Mouse (Mus musculus) G1E (cell line): ENCODE measurements around the gene U2surp. TPM values are rescaled to one million over a fixed set of nuclear protein-coding genes. Genes with fewer than 3 reads are reported as not detected.

ENCODE experiments used
- ATAC-seq: 2 replicates; pipeline ENCODE4 v1.8.0; 2016; ENCODE audit warnings: mild to moderate bottlenecking; ENCODE audit not compliant: insufficient number of reproducible peaks, poor library complexity, low FRiP score, severe bottlenecking; ENCODE audit errors: extremely low read depth
- DNase-seq: peaks from one replicate; pipeline ENCODE4 v3.0.0; 2012; ENCODE audit warnings: low spot score
- H3K27me3 ChIP-seq: 2 replicates; pipeline ENCODE4 v1.6.1; 2012; ENCODE audit warnings: mild to moderate bottlenecking, low read length, inconsistent platforms; ENCODE audit not compliant: insufficient read depth
- H3K36me3 ChIP-seq: replicated peaks from 2 replicates; pipeline ENCODE3; 2012; ENCODE audit warnings: mild to moderate bottlenecking, inconsistent platforms
- H3K4me1 ChIP-seq: 2 replicates; pipeline ENCODE4 v1.6.1; 2012; ENCODE audit warnings: low read depth, low read length, inconsistent platforms, mixed read lengths; ENCODE audit not compliant: insufficient read depth
- H3K4me3 ChIP-seq: 2 replicates; pipeline ENCODE4 v1.5.1; 2012; ENCODE audit warnings: low read depth, mild to moderate bottlenecking, inconsistent platforms, low read length, moderate library complexity, mixed read lengths
- H3K9me3 ChIP-seq: replicated peaks from 2 replicates; pipeline ENCODE4 v1.6.1; 2012; ENCODE audit warnings: inconsistent platforms
- CTCF ChIP-seq: IDR thresholded peaks from 2 replicates; pipeline ENCODE4 v1.5.1; 2012; ENCODE audit warnings: low read depth, low read length, inconsistent platforms, mixed read lengths
- GATA1 ChIP-seq: IDR thresholded peaks from 2 replicates; pipeline ENCODE4 v1.6.1; 2012; ENCODE audit warnings: borderline replicate concordance, low read length, inconsistent platforms, mixed read lengths
- GATA2 ChIP-seq: IDR thresholded peaks from 2 replicates; pipeline ENCODE4 v1.6.1; 2012; ENCODE audit warnings: low read depth, low read length, inconsistent platforms, borderline replicate concordance
- POLR2AphosphoS5 ChIP-seq: IDR thresholded peaks from 2 replicates; pipeline ENCODE4 v1.6.1; 2012; ENCODE audit warnings: low read depth, low read length, inconsistent platforms; ENCODE audit not compliant: insufficient replicate concordance
- TAL1 ChIP-seq: conservative IDR thresholded peaks from 2 replicates; pipeline ENCODE4 v1.6.1; 2012; ENCODE audit warnings: low read depth, low read length, inconsistent platforms, mixed read lengths
- polyA plus RNA-seq: library from polyadenylated mRNA; stranded (reverse); fragments of >175 nt; gene quantifications from 2 replicates; pipeline ENCODE4 v1.2.3, GENCODE M21; 2012
- total RNA-seq, 2 experiments: library from RNA; stranded (forward) in 1 of 2; stranded (reverse) in 1 of 2; fragments of 200-1000 nt in 1 of 2; fragments of >200 nt in 1 of 2; fragmentation: Nextera tagmentation in 1 of 2; gene quantifications; 2 replicates each; pipeline ENCODE4 v1.2.3; 2014 to 2017

The U2surp gene
- total and polyA plus RNA-seq, 3 experiments, result 14.1 to 232 (median 222) TPM

DNA sequence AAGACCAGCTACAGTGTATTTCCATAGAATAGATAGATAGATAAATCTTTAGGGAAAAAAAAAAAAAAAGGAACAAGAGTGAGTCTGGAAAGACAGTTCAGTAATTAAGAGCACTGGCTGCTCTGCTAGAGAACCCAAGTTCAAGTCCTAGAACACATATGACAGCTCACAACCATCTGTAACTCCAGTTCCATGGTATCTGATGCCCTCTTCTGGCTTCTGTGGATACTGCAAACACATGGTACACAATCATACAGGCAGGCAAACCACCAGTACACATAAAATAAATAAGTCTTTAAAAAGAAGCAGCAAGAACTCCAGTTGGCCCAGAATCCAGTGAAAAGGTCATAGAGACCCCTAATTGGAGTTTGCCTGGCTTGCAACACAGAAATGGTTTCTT, 97.9 kb downstream of the U2surp start:
- TF ChIP-seq POLR2AphosphoS5 (no peak), GATA1 (no peak), CTCF (no peak), GATA2 (no peak), TAL1 (no peak)
- DNase-seq, result no peak
- H3K4me3 ChIP-seq, result no peak overlapping the region

DNA sequence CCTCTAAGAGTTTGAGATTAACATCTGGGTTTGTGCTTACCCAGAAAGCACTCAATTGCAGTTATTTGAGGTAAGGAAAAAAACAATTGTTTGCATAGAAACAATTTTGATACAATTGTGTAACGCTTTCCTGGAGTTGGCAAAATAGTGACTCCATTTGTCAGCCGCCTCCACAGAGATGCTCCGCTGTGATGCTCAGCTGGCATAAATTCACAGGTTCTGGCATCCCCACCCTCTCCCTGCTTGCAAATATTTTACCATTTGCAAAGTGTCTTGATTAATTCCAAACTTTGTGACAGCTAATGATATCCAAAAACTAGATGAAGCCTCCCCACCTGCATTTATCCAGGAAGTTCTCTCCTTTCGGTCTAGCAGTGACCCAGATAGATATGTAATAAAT, 99.7 kb downstream of the U2surp start:
- no peak for ATAC-seq
- no peak for TF ChIP-seq POLR2AphosphoS5
- TF ChIP-seq CTCF, result no peak
- no peak for TF ChIP-seq TAL1
- TF ChIP-seq GATA2, result no peak
- no peak for TF ChIP-seq GATA1
- no peaks in the 10 kb centered on the region for H3K4me1 ChIP-seq
- DNase-seq, result no peak
- H3K4me3 ChIP-seq, result no peak overlapping the region
- H3K9me3 ChIP-seq, result peaks cover 8% of the 10 kb centered on the region
- H3K36me3 ChIP-seq, result no peaks in the 10 kb centered on the region
- no peaks in the 10 kb centered on the region for H3K27me3 ChIP-seq

More for the DNA sequence above, 97.9 kb downstream of the U2surp start:
- H3K27me3 ChIP-seq, result no peaks in the 10 kb centered on the region
- no peaks in the 10 kb centered on the region for H3K4me1 ChIP-seq
- peaks cover 6% of the 10 kb centered on the region for H3K9me3 ChIP-seq
- ATAC-seq, result no peak
- no peaks in the 10 kb centered on the region for H3K36me3 ChIP-seq

DNA sequence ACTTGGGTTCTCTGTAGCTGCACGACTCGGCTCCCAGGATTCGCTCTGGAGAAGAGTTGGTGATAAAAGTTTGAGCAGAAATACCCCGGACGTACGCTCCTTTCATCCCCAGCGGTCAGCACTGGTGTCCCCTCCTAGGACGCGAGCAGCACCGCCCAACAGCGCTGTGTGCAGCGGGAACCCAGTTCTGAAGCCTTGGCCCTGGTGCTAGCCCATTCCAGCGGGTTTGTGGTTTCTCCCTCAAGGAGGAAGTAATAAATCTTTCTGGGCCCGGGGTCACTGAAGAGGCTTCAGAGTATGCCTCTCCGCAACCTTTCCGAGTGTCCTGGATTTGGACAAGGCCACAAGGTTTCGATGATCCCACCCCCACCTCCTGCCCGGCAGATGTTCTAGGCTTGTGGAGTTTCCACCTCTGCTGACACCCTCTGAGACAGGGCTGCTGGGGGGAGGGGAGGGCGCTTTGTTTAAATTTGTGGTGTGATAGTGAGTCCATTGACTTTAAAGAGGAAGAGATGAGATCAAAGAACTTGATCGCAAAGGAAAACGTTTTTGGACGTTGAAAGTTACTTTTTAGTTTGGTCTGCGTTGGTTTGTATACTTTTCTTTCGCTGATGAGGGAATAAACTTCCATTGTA, 104.1 kb downstream of the U2surp start:
- Histone ChIP-seq H3K36me3 (no peaks in the 10 kb centered on the region), H3K4me1 (no peaks in the 10 kb centered on the region), H3K9me3 (peaks cover 33% of the 10 kb centered on the region), H3K4me3 (no peak overlapping the region), H3K27me3 (no peaks in the 10 kb centered on the region; the same call in 1 of the 2 replicates)
- ATAC-seq, result no peak
- DNase-seq, result no peak
- no peak for TF ChIP-seq GATA1
- TF ChIP-seq CTCF, result no peak
- no peak for TF ChIP-seq TAL1
- no peak for TF ChIP-seq POLR2AphosphoS5
- TF ChIP-seq GATA2, result no peak

Other genes with a start within 250 kb of the U2surp start
- gene Chst2, start 105.3 kb downstream of the U2surp start, total RNA-seq (2014; fragmentation: Nextera tagmentation), result not detected in 2 replicates
- 0.06 and 0.16 TPM in 2 replicates for gene Chst2, start 105.3 kb downstream of the U2surp start, total RNA-seq (2017)
- not detected in 2 replicates for gene Chst2, start 105.3 kb downstream of the U2surp start, polyA plus RNA-seq
- 6.8 TPM in 1 of 2 replicates, not detected in the other for gene Paqr9, start 47.7 kb upstream of the U2surp start, total RNA-seq (2014; fragmentation: Nextera tagmentation)
- 0.06 and 0.11 TPM in 2 replicates for gene Paqr9, start 47.7 kb upstream of the U2surp start, total RNA-seq (2017)
- gene Paqr9, start 47.7 kb upstream of the U2surp start, polyA plus RNA-seq, result not detected in 2 replicates
- gene Pcolce2, start 125.6 kb upstream of the U2surp start, total RNA-seq (2014; fragmentation: Nextera tagmentation), result not detected in 2 replicates
- gene Pcolce2, start 125.6 kb upstream of the U2surp start, total RNA-seq (2017), result under 0.01 and 0.05 TPM in 2 replicates
- not detected in 2 replicates for gene Pcolce2, start 125.6 kb upstream of the U2surp start, polyA plus RNA-seq
- not detected in 2 replicates for gene Trpc1, start 238.4 kb upstream of the U2surp start, total RNA-seq (2014; fragmentation: Nextera tagmentation)
- 0.06 and 0.38 TPM in 2 replicates for gene Trpc1, start 238.4 kb upstream of the U2surp start, total RNA-seq (2017)
- not detected in 2 replicates for gene Trpc1, start 238.4 kb upstream of the U2surp start, polyA plus RNA-seq